Mouse (Mus musculus): Measurements from ENCODE around the gene Pnmt. TPM values are rescaled to one million over a fixed set of nuclear protein-coding genes. Genes with fewer than 3 reads are reported as not detected.

The Pnmt gene
- total RNA-seq, 2 experiments from 2014 or later: not detected

- DNase-seq: no peak
Measured at GRCm38 (mm10) chr11:98384216-98384615, 2.0 kb upstream of the Pnmt start.

GRCm38 (mm10) chr11:98384721-98385637 lies 1.3 kb upstream of the Pnmt start:
- DNase-seq: no peak

- DNase-seq: no peak
Measured at GRCm38 (mm10) chr11:98386596-98386995, 346 bp downstream of the Pnmt start.

GRCm38 (mm10) chr11:98387056-98387577 lies 867 bp downstream of the Pnmt start:
- DNase-seq: no peak

- no peak for DNase-seq
Measured at GRCm38 (mm10) chr11:98388282-98388681, 2.0 kb downstream of the Pnmt start.

- DNase-seq: peak; percentile 56 to 57
Measured at GRCm38 (mm10) chr11:98389221-98389780, 3.1 kb downstream of the Pnmt start.

GRCm38 (mm10) chr11:98390141-98390540 lies 3.9 kb downstream of the Pnmt start:
- DNase-seq: no peak

GRCm38 (mm10) chr11:98392034-98392433 lies 5.8 kb downstream of the Pnmt start:
- DNase-seq: no peak

- no peak for DNase-seq
Measured at GRCm38 (mm10) chr11:98392645-98393044, 6.4 kb downstream of the Pnmt start.

- DNase-seq: no peak
Measured at GRCm38 (mm10) chr11:98393317-98393716, 7.1 kb downstream of the Pnmt start.

GRCm38 (mm10) chr11:98394301-98394700 lies 8.1 kb downstream of the Pnmt start:
- DNase-seq: no peak

GRCm38 (mm10) chr11:98395041-98395440 lies 8.8 kb downstream of the Pnmt start:
- no peak for DNase-seq

GRCm38 (mm10) chr11:98397946-98398345 lies 11.7 kb downstream of the Pnmt start:
- no peak for DNase-seq

GRCm38 (mm10) chr11:98400161-98400726 lies 14.0 kb downstream of the Pnmt start, which contains the start of gene Pgap3:
Pgap3 (minus strand) TSS chr11:98400490.
- DNase-seq: peak; percentile 87 to 92

- DNase-seq: no peak
Measured at GRCm38 (mm10) chr11:98400816-98401215, 14.6 kb downstream of the Pnmt start.

- DNase-seq: no peak
Measured at GRCm38 (mm10) chr11:98406621-98407020, 20.4 kb downstream of the Pnmt start.

GRCm38 (mm10) chr11:98408872-98409271 lies 22.6 kb downstream of the Pnmt start:
- DNase-seq: no peak

GRCm38 (mm10) chr11:98409341-98409822 lies 23.1 kb downstream of the Pnmt start:
- DNase-seq: no peak

- peak in 1 of 2 experiments; percentile 22 for DNase-seq
Measured at GRCm38 (mm10) chr11:98412273-98412796, 26.1 kb downstream of the Pnmt start, which contains the start of gene Erbb2. Erbb2 (plus strand) TSS chr11:98412470.

GRCm38 (mm10) chr11:98412797-98413301 lies 26.6 kb downstream of the Pnmt start:
- no peak for DNase-seq

GRCm38 (mm10) chr11:98413731-98414130 lies 27.5 kb downstream of the Pnmt start:
- no peak for DNase-seq

GRCm38 (mm10) chr11:98414162-98414561 lies 27.9 kb downstream of the Pnmt start:
- no peak for DNase-seq

All from layer of hippocampus, postnatal 36 days (tissue).